Mouse (Mus musculus) layer of hippocampus, postnatal 25 days (tissue): Measurements from ENCODE around the gene Hs6st3. TPM values are rescaled to one million over a fixed set of nuclear protein-coding genes. Genes with fewer than 3 reads are reported as not detected.

Source experiments
- DNase-seq, 2 experiments: peaks; one replicate each; pipeline ENCODE4 v3.0.0; 2022; ENCODE audit warnings: mixed read lengths in 2 of 2, low spot score in 1 of 2; ENCODE audit errors: extremely low spot score in 1 of 2
- total RNA-seq, 2 experiments: library from RNA; stranded (reverse); gene quantifications; 2 replicates each; pipeline ENCODE4 v1.2.3; 2021

Hs6st3 gene
- 10 to 100 TPM; 58.4 to 76.4 TPM for total RNA-seq

DNA sequence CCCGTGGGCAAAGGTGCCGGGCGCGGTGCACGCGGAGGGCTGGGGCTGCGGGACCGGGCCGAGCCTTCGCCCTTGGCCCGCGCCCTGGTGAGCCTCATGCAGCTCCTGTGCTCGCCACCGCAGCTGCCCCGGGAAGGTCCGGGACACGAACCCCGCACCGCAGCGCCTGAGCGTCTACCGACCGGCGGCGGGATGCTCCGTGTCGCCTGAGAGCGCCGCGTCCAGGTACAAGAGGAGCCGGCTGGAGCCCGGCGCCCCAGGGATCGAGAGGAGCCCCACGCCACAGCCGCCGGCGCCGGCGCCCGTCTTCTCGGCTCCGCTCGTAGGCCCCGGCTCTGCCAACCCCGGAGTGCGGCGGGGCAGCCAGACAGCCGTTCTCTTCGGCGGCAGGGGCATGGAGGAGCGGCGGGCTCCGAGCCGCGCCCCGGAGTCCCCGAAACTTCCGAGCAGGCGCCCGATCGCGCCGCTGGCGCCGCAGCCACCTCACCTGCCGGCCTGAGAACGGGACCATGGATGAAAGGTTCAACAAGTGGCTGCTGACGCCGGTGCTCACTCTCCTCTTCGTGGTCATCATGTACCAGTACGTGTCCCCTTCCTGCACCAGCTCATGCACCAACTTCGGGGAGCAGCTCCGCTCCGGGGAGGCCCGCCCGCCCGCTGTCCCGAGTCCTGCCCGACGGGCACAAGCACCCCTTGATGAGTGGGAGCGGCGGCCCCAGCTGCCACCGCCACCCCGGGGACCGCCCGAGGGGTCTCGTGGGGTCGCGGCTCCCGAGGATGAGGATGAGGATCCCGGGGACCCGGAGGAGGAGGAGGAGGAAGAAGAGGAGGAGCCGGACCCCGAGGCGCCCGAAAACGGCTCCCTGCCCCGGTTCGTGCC, at the start of gene Hs6st3:
Gene Hs6st3, plus strand, starts transcription at position 436 of the 880 bp plus-strand sequence.
- DNase-seq = peak; percentile 11 to 28

DNA sequence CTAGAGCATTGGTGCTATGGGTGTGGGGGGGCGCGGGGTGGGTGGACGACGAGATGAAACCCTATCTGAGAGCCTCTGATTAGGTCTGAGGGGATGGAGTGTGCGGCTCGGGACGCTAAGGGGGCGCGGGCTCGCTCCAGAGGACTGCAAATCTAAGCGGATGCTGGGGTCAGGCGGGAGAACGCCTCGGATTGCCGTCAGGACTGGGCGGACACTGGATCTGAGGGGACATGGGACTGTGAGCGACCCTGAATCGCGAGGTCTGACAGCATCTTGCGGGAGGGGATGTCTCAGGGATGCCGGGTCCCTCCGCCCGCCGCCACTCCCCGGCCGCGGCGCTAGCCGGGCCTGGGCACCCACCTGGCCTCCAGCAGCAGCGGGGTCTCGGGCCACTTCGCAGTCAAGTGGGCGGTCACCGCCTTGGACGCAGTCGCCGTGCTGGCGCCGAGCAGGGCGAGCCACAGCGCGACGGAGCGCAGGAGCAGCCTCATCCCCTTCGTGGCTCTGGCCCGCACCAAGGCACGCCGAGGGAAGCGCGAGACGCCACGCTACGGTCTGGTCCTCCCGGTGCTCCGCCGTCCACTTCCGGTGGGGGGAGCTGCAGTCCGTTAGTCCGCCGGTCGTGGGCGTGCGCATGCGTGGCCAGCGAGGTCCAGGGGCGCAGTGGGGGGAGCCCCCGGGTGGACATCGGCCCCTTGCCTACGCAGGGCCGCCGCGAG, 39.1 kb upstream of the Hs6st3 start, which contains the start of gene Uggt2:
Gene Uggt2, minus strand, starts transcription at position 580 of the 719 bp plus-strand sequence.
- peak; percentile 78 to 83 for DNase-seq

DNA sequence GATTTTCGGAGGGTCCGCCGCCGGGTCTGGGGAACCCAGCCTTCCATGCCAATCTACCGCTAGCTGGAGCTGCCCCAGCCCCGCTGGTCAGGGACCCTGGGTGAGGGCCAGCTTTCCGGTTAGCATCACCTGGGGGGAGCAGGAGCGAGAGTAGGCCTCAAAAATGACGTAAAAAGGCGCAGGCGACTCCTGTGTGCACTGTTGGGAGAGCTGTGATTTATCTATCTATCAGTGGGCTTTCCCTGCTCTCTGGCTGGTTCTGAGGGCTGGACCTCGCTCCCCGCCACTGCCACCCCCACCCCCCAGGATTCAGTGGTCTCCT, 38.6 kb upstream of the Hs6st3 start:
- no peak for DNase-seq

DNA sequence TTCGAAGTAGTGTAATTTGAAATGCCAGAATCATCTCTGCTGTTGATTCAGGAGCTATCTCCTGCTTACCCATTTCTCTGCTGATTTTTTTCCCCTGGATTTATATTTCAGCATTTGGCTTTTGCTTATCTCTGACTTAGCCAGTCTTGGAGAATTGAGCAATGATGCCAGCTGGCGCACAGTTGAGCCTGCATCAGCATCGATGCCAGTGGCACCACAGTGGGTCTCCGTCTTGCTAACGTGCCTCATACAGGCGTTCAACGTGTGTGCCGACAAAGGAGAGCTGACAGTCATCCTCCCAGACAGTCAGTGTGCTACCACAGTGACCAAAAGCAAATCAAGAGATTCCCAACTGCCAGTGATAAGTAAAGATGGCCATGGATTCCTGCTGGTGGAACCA, 30.6 kb upstream of the Hs6st3 start:
- no peak for DNase-seq

DNA sequence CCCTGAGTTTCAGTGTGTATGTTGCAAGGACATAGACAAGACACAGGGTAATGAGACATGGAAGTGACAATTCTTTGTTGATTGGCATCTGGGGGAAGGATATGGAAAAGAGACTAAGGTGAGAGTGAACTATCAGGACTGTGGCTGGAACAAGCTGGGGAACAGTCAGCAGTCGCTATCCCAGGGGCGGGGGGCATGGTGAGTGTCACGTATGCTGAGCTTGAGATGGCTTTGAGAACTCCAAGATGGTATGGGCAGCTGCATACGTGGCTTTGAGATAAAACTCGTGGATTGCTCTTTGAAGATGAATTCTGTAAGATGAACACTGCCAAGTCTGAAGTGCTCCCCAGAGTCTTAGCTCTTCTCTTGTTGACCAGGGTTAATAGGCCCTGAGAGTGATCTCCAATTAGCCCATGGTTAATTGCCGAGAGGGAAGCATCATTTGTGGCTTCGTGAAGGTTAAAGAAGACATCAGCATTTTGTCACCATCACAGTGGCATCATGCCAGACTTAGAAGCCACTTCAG, 29.3 kb upstream of the Hs6st3 start:
- DNase-seq = no peak

DNA sequence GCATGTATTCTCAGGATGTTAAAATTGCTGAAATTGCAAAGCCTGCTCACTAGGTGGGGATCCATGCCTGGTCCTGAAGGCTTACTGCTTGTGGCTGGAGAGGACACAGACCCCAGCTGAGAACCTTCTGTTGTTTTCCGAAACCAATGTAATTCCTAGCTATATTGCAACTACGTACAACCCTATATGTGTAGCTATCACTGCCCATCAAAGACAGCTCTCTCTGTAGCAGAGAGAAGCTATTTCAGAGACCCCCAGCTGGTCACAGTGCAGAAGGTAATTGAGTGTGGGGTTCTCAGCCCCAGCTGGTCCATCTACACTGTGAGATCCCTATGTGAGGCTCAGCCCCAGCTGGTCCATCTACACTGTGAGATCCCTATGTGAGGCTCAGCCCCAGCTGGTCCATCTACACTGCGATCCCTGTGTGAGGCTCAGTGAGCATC, 28.3 kb upstream of the Hs6st3 start:
- no peak for DNase-seq

DNA sequence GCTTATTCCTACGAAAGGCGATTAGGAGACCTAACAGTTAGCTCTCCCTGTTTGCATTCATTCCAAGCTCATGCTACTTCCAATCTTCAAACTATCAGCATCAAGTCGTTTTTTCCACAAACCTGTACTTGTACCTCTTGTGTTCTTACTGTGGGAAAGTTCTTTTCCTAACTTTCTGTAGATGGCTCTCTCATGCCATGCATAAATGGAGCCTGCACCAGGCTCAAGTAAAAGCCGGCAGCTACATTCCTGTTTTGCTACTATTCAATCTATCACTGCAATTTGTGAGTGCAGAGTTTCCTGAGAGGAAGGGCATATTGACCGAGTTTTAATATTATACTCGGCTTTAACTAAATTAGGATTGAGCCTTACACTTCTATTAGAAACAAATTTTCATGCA, 25.6 kb upstream of the Hs6st3 start:
- no peak for DNase-seq

DNA sequence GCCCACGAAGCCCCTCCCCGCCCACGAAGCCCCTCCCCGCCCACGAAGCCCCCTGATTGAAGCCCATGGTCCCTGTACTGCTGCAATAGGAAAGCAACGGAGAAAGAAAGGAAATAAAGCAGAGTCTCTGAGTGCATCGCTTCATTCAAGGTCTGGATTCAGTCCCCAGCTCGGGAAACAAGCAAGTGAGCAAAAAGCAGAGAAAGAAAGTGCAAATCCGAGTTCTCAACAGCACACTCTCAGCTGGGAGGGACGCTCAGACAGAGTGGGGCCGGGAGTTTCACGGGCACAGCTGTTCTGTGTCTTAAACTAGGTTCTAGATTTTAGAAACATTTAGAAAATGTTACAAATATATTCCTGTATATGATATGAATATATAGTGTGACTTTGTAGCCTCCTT, 14.6 kb upstream of the Hs6st3 start:
- no peak for DNase-seq

DNA sequence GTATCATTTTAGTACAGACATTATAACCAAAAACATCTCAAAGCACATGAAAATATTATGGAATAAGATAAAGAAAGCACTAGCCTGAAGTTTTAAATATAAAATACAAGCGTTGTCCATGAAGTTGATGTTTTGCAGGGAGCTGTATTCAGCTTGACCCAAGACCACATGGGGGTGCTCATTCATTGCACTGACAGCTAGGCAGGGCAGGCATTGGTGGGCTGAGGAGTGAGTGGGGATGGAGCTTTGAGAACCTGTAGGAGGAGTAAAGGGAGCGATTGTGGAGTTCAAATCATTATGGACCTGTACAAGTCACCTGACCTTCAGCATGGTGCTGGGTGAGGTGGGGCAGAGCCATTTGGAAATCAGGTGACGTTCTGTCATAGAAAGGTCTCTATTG, 14.1 kb upstream of the Hs6st3 start:
- peak in 1 of 2 experiments; percentile 27 for DNase-seq

DNA sequence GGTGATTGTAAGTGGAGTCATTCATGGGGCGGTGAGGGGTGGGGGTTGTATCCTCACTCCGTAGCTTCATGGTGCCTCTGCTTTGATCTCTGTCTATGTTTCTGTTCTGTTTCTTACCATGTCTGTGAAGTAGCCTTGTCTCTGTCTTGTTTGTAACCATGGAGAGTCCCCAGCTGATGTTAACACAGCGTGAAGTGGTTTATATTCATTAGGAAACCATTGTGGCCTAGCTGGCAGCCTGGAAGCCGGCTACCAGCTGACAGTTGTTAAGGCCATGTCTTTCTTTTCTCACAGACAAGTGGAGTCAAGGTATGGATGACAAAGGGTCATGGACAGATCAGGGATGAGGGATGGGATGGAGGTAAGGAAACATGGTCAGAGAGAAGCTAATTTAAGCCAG, 12.3 kb upstream of the Hs6st3 start:
- DNase-seq = no peak

DNA sequence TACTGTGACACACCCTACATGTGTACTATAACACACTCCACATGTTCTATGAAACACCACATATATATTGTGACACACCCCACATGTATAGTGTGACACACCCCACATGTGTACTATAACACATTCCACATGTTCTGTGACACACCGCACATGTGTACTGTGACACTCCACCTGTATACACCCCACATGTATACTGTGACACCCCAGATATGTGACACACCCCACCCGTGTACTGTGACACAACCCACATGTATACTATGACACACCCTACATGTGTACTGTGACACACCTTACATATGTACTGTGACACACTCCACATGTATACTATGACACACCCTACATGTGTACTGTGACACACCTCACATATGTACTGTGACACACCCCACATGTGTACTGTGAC, 10.8 kb upstream of the Hs6st3 start:
- DNase-seq = no peak

DNA sequence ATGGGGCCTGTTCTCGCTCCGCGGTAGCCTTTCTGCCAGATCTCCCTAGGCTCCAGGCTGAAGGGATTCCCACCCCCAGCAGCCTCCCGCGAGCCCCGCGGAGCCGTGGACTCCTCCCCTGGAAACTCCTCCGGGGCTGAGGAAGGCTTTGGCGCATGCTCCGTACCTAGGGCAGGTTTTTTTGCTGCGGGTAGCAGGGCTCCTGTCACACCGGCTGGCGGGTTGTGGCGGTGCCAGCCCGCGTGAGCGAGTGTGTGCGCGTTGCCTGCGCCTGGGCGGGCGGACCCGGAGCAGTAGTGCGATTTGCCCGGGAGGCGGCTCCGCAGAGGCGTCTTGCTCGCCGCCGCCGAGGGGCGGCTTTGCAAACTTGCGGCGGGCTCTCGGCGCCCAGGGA, 632 bp upstream of the Hs6st3 start:
- DNase-seq = peak; percentile 72 to 79

DNA sequence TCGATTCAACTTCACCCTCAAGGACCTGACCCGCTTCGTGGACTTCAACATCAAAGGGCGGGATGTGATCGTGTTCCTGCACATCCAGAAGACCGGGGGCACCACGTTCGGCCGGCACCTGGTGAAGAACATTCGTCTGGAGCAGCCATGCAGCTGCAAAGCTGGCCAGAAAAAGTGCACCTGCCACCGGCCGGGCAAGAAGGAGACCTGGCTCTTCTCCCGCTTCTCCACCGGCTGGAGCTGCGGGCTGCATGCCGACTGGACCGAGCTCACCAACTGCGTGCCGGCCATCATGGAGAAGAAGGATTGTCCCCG, 602 bp downstream of the Hs6st3 start:
- no peak for DNase-seq

DNA sequence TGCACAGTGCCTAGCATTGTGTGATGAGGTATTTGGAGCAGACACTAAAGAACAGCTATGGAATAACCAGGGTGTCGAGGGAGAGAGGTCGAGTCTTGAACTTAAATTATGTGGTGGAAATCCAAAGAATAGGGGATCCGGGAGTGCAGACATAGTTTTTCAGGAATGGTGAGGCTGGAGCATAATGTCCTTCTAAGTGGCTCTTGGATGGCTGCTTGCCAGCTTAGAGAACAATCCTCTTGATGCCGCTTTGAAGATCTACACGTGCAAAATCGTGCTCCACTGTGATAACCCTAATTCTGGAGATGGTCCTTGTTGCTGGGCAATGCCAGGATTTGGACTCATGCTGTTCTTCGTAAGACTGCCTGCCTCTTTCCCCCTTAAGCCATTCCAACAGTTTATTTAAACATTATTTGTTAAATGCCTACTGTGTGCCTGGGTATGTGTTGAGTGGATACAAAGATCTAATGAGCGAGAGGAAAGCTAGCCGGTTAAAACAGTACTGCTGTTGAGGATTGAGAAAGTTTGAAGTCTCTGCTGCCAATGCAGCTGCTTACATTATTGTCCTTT, 1.3 kb downstream of the Hs6st3 start:
- no peak for DNase-seq

DNA sequence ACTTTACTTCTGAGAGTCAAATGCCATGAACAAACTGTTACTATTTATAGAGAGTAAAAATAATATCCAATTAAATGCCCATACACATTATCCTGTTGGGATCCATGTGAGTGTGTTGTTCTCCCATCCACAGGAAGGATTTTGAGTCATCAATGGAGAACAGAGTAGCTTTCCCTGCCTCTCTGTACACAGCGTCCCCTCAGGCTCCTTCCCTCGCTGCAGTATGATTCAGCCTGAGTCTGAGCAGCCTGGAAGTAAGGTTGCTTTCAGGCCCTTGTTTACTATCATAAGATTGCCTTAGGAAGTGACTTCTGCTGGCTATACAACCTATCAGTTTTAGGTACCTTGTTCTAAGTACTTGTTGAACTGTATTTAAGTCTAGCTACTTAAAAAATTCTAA, 14.9 kb downstream of the Hs6st3 start:
- DNase-seq = no peak

DNA sequence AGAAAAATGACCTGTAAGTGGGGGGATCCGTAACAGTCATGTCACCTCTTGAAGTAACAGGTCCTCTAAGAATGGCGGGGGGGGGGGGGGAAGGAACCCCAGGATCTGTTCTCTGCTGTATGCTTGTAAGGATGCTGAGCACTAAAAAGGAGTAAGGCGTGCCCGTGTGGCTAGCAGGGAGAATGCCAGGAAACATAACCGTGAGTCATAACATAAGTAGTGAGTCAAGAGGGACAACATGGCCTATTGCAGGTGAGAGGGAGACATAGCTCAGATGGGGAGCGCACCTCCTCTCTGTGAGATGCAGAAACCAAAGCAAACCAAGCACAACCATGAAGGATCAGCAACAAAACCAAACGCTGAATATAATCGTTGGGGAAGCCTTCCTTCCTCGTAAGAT, 55.8 kb downstream of the Hs6st3 start:
- no peak for DNase-seq

DNA sequence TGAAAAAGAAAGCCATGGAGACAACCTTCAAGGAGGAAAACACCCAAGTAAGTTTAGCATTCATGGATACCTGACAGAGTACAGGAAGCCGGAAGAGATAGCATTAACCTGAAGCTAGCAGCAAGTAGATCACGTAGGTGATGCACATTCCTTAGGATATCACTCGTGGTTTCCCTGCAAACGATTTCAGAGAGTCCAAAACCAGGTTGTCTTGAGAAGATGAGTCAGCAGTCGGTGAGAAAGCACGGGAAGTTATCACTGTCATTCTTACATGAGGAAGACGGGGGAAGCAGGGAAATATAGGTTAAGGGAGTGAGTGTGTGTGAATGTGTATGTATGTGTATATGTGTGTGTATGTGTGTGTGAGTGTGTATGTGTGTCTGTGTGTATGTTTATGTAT, 65.4 kb downstream of the Hs6st3 start:
- DNase-seq = no peak

DNA sequence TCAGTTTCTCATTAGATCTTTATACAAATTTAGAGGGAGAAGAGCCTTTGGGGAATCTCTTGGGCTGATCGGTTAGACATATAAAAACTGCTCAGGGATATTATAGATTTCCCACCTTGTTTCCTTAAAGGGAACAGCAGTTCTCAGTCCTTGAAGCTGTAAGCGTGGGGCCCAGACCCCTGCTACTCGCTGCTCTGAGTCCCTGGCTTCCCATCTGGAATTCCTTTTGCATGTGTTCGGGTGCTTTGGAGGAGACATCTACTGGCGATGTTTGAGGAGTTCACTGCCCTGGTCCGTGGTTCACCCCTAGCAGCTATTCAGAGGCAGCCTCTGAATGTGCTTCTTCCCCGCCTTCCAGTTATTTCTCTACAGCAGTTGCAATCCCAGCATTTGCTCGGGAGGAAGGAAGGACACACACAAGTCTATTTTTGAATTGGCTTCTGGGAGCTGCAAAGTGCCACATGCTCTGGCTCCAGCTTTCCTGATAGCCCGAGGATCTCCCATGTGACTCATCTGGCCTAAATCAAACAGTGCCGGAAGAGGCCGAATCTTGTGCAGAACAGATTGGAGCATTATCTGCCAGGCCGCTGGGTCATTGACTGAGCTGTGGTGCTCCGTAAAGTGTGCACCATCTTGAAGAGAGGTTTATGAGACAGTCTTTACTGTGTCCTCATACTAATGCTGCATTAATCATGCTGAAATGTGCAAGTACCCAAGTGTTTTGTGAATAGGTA, 77.6 kb downstream of the Hs6st3 start:
- no peak for DNase-seq

DNA sequence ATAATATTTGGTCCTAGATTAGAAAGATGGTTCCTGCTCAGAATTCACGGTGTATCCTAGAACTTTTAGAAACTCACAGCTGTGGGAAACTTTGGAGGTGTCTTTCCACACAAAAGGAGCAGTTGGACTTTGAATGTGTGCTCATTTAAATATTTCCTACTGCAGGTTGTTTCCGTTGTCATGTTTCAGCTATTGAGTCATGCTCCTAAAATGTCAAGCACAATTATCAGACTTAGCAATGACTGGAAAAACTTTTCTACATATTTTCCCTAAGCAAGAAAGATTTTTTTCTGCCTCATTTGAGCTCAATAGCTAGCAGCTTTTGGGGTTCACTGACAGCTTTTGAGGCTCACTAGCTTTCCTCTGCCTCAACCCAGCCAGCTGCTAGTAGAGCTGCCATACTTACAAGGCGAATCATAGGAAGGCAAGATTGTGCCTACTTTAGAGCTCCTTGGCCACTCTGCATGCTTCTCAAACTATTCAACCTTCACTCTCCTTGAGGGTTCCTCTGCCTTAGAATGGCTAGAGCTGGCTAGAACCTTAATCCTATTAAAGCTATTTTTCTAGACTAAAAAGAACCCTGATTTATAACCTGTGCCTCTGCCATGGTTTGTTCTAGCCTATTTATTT, 89.7 kb downstream of the Hs6st3 start:
- DNase-seq = no peak

DNA sequence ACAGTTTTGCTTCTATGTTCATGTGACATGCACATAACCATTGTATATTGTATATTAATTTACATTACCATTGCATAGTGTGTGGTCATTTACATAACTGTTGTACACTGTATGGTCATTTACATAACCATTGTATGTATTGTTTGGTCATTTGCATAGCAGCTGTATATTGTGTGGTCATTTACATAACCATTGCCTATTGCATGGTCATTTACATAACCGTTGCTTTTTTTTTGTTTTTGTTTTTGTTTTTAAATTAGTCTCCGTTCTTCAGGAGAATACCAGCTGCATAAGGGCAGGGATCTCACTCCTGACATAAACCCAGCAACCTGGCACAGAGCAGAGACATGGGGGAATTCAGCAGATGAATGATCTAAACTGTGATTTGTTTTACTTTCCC, 95.5 kb downstream of the Hs6st3 start:
- no peak for DNase-seq
